Mouse (Mus musculus) heart, postnatal 36 days (tissue): ENCODE results near the gene Bcat2. TPM values are rescaled to one million over a fixed set of nuclear protein-coding genes. Genes with fewer than 3 reads are reported as not detected.
A peak's percentile ranks its signal among the peaks of the same experiment; 100 is the strongest.

ENCODE experiments used
- DNase-seq, 2 experiments: peaks; one replicate each; pipeline ENCODE4 v3.0.0; 2021 to 2022
- intact Hi-C: fragments of 180-260 bp; cut with DNase I; formaldehyde crosslinking; loops from one replicate; pipeline ENCODE4 v1.15.1; 2025
- total RNA-seq, 2 experiments: library from RNA; stranded (reverse); gene quantifications; 2 replicates each; pipeline ENCODE4 v1.2.3; 2021

Gene Bcat2
- total RNA-seq, 2 experiments from 2014 or later, result 232 to 235 TPM

DNA sequence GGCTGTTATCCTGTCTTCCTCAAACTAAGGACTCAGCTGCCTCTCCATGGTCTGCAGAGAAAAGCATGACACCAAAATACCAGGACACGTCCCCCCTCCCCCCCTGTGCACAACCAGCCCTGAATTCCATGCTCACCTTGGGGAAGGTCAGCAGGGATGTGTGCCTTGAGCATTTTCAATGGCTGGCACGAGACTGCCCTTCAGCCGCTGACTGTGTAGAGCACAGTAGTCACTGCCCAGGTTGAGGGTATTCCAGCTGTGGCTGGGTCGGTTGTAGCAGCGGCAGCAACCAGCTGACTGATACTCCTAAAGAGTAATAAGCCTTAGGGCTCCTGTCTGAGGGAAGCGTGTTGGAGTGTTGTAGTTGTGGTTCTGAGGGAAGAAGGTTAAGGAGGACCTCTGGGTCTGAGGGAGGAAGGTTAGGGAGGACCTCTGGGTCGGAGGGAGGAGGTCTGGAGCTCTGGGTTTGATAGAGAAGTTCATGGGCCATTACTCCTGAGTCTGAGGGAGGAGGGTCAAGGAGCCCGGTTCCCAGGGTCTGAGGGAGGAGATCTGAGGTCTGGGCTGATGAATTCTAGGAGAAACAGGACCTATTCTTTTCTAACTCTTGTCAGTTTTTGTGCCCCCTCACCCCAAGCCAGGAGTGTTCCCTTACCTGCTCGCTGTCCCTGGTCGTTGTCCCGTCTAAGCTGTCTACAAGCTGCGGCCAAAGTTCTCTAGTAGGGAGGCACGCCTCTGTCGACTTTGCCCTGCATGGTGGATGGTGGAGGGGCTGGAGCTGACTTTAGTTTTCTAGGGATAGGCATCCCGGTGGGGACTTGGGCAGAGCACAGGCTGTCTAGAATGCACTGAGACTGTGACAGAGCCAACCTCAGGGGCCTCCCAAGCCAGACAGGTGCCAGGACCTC is 4.8 kb downstream of the Bcat2 start:
- intact Hi-C loops, result no loop called here
- DNase-seq, result no peak

DNA sequence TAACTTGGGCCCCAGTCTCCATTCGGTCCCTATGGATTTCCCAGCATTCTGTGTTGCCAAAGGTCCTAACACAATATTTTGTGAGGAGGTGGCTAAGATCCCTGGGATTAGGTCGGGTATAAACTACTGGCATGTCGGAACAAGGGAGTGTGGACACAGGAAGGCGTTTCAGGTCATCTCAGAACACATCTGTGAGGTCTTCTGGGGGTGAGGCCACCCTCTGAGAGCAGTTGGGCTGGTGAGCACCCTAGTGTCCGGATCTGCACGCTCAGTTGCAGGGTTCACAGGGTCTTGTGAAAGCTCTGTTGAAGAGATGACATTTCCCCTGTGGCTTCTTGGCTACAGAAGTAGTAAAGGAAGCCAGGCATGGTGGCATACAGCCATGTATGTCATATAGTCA is 16.0 kb downstream of the Bcat2 start:
- intact Hi-C loops, result no loop called here
- DNase-seq, result no peak

DNA sequence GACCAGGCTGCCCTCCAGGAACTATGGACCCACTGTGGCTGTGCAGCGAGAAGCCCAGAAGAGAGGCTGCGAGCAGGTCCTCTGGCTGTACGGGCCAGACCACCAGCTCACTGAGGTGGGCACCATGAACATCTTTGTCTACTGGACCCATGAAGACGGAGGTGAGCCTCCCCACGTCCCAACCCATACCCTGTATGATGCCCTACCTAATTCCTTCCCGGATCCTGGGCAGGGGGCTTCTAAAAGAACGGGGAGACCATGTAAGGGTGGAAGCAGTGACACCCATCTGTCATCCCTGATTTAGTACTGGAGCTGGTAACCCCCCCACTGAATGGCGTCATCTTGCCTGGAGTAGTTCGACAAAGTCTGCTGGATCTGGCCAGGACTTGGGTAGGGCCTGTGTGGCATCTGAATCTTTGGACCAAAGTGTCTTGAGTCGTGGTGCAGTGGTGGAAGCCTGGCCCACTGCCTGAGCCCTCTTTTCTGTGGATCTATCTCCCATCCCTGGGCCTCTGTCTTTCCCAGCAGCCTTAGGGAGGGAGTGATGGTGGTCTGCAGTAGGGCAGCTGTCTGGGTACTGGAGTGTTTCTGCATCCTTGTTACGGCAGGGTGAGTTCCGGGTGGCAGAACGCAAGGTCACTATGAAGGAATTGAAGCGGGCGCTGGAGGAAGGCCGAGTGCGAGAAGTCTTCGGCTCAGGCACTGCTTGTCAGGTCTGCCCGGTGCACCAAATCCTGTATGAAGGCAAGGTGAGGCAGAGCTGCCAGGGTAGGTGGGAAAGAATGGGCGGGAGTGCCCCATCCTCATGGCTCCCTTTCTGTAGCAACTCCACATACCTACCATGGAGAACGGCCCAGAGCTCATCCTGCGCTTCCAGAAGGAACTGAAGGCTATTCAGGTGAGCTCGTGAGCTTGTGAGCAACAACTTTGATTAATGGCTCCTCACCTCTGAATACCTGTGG is 18.0 kb downstream of the Bcat2 start:
- no peak for DNase-seq
- intact Hi-C loops, result no loop called here

DNA sequence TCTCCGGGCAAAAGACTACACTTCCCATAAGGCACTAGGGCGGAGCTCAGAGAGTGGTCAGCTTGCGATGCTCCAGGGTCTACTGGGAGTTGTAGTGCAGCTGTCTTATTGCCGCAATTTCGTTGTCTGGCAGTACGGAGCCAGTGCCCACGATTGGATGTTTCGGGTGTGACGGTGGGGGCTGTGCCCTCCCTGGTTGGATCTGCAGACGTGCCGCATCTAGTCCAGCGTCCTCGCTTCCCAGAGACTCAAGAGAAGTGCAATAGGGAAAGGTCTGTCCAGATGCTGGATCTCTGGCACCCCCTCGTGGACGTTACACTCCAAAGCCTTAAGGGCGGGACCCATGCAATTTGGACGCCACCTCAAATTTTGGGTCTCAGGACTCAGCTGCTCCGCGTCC is 19.2 kb downstream of the Bcat2 start:
- peak; percentile 89 to 93 for DNase-seq
- intact Hi-C loops, result loop anchor here (1.0 kb wide), 1 partner anchor 33 kb away; no protein-coding TSS in a partner anchor

DNA sequence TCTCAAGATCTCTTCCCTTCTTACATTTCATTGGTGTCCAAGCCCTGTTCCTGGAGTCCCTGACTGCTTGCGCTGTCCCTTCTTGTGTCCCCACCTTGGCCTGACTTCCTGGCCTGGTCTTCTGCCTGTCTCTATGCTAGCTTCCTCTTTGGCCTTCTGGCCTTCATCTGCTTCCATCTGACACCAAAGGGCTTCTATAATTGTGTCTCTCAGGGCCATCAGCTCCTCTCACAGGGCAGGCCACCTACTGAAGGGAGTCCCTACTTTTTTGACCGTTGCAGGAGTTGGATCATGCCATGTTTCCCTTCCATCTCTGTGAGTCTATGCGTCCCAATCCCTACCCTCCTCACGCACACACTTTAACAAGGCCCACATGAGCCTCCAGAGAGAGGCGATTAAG is 19.9 kb downstream of the Bcat2 start:
- intact Hi-C loops, result loop anchor here (1.0 to 5.0 kb wide), 2 partner anchors 34 to 37 kb away; partner anchors contain the start of gene Rasip1
- no peak for DNase-seq

DNA sequence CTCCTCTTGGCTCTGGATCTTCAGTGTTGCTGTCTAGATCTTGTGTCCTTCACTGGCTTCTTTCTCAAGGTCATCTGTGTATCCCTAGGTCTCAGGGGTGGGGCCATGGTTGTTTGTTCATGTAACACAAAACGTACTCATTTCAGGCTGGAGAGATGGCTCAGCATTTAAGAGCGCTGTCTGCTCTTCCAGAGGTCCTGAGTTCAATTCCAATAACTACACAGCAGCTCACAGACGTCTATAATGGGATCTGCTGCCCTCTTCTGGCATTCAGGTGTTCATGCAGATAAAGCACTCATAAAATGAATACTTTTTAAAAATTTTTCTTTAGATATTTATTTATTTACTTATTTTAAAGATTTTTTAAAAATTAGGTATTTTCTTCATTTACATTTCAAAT is 20.9 kb downstream of the Bcat2 start:
- intact Hi-C loops, result loop anchor here (5.0 kb wide), 1 partner anchor 36 kb away; the partner anchor contains the start of gene Rasip1
- no peak for DNase-seq

DNA sequence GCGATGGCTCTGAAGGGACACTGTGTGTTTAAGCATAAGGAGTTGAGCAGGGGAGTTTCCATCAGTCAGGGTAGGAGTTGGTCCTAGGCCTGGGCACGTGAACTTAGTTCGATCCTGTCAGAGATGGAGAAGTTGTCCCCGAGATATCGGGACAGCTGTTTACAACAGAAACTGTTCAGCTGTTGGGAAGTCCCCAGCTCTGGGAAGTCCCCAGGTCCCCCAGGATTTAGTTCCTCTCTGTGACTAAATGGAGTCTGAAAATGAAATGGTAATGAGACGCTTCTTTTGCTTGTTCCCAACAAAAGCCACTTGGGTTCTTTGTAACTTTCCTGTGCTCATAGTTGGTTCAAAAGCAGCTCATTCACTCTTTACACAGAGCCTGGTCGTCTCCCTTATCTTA is 21.9 kb downstream of the Bcat2 start:
- intact Hi-C loops, result loop anchor here (2.0 to 5.0 kb wide), 2 partner anchors 35 to 91 kb away; partner anchors contain the start of gene Rasip1
- no peak for DNase-seq

DNA sequence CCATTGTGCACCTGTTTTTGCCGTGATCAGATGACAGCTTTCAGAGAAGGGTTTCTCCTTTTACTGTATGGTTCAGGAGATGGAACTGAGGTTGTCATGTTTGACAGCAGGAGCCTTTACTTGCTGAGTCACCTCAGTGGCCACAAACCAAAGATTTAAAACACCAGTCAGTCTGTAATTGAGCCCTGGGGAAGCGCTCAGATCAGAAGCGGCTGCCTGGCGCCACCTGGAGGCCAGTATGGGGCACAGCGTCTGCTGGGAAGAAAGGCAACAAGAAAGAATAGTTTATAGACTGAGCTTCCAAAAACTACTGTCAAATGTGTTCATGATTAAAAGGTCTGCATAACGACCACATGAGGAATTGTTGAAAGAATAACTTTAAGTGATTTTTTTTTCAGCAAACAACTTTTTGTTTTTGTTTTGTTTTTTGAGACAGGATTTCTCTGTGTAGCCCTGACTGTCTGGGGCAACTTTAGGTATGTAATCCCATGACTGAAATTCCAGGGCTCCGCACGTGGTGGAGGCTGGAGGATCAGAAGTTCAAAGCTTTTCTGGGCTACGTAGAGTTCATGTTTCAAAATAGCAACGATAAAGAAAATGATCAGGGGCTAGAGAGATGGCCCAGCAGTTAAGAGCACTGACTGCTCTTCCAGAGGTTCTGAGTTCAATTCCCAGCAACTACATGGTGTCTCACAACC is 23.3 kb downstream of the Bcat2 start:
- intact Hi-C loops, result loop anchor here (2.0 to 5.0 kb wide), 2 partner anchors 34 to 90 kb away; partner anchors contain the start of gene Rasip1
- DNase-seq, result peak; percentile 71 to 78

DNA sequence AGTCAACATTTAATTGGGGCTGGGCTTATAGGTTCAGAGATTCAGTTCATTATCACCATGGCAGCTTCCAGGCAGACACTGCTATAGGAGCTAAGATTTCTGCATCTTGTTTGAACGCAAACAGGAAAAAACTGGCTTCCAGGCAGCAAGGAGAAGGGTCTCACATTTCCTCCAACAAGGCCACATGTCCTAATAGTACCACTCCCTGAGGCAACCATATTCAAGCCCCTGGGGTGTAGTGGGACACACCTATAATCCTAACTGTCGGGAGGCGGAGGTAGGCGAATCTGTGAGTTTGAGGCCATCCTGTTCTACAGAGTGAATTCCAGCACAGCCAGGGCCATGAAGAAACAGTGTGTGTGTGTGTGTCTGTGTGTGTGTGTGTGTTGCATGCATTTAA is 25.2 kb downstream of the Bcat2 start:
- intact Hi-C loops, result loop anchor here (1.0 kb wide), 1 partner anchor 16 kb away; no protein-coding TSS in a partner anchor

DNA sequence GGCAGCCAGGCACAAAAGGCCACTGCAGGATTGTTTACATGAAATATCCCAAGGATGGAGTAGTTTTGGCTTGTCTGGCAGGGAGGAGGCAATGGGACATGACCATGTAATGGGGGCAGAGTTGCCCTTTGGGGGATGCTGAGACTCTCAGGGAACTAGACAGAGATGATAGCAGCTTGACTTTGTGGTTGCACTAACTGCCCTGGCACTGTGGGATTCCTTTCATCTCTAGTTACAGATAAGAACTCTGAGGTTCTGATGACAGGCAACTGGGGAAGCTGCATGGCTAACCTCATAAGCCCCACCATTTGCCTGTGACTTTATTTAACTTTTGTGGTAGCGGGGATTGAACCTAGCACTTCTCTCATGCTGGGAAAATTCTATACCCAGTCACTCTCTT is 26.2 kb downstream of the Bcat2 start:
- no peak for DNase-seq
- intact Hi-C loops, result no loop called here

More for the DNA sequence above, 25.2 kb downstream of the Bcat2 start:
- no peak for DNase-seq

DNA sequence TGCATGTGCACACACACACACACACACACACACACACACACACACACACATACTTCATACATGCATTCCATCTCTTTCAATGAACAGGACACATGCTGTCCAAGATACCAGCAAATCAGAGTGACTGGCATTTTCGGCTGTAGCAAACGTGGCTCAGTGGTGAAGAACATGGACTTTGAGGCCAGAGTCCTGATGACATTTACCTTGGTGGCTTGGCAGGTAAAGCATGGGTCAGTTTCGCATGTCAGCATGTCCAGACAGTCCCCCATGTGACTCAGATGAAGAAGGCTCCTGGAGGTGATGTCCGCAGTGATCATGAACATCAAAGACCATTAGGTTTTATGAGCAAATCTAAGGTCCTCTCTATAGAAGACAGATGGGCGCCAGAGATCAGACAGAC is 27.1 kb downstream of the Bcat2 start:
- intact Hi-C loops, result no loop called here

DNA sequence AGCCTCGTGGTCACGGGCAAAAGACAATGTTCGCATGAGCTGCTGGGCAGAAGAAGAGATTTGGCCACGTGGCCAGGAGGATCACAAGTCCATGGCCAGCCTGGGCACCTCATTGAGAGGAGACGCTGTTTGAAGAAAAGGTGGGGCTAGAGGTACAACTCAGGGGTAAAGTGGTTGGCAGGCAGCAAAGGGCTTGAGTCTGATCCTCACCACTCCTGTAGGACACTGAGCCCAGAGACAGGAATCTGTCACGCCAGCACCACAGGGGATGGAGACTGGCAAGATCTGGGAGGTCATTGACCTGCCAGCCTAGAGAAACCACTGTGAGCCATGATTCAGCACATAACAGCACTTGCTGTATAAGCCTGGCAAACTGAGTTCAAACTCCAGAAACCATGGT is 27.6 kb downstream of the Bcat2 start:
- intact Hi-C loops, result no loop called here
- DNase-seq, result no peak

More for the DNA sequence above, 27.1 kb downstream of the Bcat2 start:
- DNase-seq, result no peak

DNA sequence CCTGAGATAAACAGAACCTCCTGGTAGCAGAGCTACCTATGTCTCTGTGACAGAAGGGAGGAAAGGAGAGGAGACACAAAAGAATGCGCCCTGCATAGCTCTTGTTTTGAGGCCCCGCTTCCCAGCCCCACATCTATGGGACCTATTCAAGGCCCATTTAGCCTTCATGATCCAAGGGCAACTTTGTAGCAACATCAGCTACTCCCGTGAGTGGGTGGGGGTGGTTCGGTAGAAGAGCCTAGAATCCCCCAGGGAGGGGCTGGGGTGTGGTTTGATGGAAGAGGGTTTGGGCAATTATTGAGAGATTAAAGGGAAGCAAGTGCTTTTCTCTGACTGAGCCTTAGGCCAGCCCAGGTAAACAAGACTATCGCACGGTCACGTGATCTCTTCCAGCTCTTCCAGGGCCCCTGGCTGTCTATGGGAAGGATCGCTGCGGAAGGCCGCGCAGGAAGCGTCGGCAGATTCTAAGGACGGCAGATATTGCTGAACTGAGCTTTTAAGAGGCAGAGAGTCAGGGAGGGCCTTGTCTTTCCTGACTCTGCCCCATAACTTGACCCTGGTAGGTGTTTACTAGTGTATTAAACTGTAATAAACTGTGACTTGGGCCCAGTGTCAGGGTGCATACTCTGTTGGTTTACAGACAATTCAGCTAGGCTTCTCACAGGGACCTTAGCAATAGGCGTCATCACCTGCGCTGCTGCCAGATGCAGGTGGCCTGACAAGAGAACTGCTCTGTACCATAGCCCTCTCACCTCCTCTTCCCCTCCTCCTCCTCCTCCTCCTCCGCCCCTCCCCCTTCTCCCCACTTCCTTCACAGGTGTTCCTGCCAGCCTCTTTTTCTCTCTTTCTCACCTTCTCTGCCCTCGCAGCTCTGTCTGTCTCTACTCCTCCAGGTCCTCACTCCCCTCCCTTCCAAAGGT is 29.3 kb downstream of the Bcat2 start:
- intact Hi-C loops, result no loop called here
- DNase-seq, result no peak

DNA sequence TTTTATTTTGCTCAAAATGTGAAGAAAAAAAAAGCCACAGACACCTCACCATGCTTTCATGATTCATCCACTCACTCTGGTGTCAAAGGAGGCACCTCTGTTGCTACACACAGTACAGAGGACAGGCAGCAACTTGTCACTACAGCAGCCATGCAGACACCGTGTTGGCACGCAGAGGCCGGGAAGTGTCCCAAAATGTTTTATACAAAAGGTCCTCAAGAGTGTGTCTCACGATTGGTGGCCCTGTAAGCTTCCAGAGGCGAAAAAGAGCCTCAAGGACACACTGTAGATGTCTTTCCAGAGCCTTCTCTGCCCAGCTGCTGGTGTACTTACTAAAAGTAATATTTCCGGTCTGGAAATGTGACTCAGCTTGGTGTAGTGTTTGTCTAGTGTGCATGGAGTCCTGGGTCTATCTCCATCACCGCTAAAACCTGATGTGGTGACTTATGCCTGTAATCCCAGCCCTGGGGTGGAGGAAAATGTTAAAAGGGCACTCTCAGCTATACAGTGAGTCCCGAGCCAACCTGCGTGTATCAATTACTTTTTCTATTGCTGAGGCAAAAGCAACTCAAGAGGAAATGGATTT is 35.8 kb downstream of the Bcat2 start:
- intact Hi-C loops, result no loop called here
- DNase-seq, result no peak

DNA sequence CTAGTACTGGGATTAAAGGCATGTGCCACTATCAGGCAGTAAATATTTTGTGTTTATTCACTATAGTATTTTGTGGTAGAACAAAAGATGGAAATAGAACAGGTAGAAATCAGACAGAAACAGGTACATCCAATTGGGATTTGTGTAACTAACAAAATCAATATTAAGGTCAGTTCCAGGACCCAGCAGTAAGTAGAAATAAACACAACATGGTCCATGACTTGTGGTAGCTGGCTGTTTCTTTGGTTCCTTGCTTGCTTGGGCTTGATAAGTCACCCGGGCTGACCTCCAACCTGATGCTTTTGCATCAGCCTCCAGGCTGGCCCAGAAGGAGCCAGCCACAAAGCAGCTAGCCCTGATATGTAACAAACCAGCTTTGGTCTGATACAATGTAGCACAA is 39.6 kb downstream of the Bcat2 start:
- DNase-seq, result no peak
- intact Hi-C loops, result no loop called here

DNA sequence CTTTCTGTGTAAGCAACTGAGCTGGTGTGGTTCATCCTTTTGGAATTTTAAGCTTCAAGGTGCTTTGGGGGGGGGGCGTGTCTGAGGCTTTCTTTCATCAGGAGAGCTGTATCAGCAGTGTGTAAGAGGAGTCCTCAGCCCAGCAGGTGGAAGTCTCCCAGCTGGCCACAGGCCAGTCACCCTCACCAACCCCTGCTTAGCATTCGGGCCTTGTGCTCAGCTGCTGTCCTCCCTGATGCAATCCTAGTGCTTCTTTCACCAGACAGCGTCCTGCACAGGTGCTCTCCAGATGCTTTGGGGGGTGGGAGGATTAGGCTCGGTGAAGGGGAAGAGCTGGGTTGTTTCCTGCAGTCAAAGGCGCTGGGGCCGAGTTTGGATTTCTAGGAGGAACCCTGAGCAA is 46.3 kb downstream of the Bcat2 start:
- intact Hi-C loops, result no loop called here
- no peak for DNase-seq

DNA sequence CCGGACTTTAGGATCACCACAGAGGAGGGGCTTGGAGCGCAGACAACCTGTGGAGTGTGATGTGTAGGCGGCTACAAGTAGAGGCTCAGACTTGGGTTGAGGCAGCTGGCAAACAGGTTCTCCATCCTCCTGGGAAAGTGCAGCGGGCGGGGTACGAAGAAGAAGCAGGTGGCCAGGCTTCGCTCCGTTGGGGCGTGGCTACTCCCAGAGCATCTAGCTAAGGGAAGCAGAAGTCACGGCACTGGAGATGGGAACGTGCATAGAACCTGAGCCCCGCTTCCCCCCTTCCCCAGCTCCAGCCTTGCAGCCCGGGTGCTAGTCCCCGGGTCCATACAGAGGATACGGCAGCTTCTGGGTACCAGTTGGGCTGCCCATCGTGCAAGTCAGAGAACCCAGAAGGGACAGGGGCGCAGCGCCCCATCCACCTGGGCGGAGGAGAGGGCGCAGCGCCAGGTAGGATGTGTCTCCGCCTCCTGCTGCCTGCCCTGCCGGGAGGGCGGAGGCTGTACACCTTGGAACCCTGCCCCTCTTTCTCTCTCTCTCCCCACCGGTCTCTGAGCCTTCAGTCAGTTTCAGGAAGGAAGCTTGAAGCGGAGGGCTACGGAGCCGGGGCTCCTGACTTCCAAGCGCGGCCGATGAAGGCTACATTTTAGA is 47.2 kb downstream of the Bcat2 start, which contains the start of gene Fut1:
Gene Fut1 (plus strand): TSS at position 248 of the 654 bp plus-strand sequence.
- intact Hi-C loops, result no loop called here
- DNase-seq, result no peak

DNA sequence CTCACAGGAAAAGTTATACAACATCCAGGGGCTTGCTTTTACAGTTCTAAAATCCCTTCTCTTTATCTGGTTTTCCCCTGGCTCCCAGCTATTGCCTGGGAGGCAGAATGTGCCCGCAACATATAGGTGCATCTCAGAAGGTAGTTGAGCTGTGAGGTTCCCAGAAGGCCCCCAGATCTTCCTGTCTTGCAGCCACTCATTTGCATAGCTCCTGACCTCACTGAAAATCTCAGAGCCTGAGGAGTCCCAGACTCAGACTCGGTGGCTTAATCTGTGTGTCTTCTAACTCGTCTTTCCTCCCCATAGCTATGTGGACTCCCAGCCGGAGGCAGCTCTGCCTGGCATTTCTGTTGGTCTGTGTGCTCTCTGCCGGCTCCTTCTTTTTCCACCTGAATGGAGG is 48.4 kb downstream of the Bcat2 start:
- intact Hi-C loops, result no loop called here
- DNase-seq, result no peak
